Mouse (Mus musculus) adrenal gland, adult 2 months (tissue): ENCODE data around the gene Ddx10. TPM values are rescaled to one million over a fixed set of nuclear protein-coding genes. Genes with fewer than 3 reads are reported as not detected.
"Not testable (repeated sequence)": the region's sequence is repeated elsewhere in the genome, so short reads cannot be mapped to it uniquely, and the experiment has no call there.

Experiments
- DNase-seq: peaks from one replicate; pipeline ENCODE4 v3.0.0; 2021
- polyA plus RNA-seq: library from polyadenylated mRNA; depleted of rRNA; stranded (reverse); fragments of >200 nt; gene quantifications from 2 replicates; pipeline ENCODE4 v1.2.3, GENCODE M21; 2012
- total RNA-seq, 2 experiments: library from RNA; stranded (reverse); gene quantifications; 2 replicates each; pipeline ENCODE4 v1.2.3; 2021

Ddx10 gene
- total and polyA plus RNA-seq, 3 experiments: 0.18 to 19.7 (median 17.5) TPM

DNA sequence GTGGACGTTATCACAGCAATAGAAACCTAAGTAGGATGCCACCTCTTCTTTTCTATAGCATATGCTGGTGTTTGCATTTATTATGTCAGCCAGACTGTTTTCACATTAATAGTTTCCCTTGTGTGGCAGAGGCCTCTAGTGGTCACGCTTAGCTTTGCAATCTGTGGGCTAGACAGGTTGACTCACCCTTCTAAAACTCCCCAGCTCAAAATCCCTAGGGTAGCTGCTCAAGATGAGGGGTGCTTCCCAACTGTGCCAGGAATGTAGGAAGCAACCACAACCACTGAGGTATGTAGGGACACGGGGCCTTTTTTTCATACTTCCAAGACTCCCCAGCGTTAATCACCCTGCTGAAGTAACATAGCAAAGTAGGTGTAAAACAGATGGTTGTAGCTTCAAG lies 103.6 kb downstream of the Ddx10 start:
- peak; percentile 52 for DNase-seq

DNA sequence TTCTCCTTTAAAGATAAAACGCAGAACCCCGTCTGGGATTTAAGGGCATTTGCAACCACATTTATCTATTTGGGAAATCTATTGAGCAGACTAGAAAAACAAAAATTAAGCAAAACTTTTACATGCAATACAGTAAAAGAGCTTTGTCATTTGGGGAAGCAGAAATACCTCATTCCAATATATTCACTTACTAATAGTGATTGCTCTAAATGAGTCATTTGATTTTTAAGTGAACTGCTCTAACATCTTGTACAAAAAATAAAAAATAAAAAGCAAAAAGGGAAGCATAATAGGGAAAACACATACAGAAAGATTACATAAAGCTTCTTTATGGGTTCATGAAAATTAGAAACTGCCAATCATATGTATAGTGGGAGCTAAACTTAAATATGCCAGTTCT lies 104.3 kb downstream of the Ddx10 start:
- no peak for DNase-seq

DNA sequence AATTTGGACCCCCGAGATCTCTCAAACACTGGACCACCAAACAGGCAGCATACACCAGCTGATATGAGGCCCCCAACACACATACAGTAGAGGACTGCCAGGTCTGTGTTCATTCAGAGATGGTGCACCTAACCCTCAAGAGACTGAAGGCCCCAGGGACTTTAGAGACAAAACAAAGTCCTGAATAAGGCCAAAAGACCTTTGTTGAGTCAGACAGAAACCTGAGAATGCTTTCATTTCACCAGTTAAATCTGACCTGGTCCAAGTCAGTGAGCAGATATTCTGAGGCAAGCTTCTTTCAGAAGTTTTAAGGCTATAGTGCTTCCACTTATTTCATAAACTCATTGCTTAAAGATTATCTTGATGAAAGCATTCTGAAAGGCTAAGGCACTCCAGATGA lies 105.4 kb downstream of the Ddx10 start:
- DNase-seq: not testable (repeated sequence)

DNA sequence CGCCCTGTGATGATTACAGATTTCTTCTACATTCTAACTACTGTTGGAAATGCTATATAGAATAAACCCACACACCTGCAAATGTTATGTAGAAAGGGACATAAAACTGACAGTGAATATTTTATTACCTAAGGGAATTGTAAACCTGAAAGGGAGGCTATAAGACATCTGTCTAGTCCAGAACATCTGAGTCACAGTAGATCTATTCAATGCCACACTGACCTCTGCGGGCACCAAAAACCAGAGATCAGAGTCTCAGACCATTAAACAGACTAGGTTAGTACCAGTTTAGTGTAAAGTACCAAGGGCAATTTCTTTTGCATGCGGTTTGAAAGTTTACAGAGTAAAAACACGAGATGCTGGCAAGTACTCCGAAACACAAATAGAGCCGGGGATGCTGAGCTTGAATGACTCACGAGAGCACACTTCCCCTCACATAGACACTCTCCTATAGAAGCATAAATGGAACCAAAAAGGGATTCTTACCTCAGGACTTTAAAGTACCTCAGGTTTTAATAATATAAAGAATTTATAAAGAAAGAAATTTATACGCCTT lies 107.2 kb downstream of the Ddx10 start:
- DNase-seq: no peak

DNA sequence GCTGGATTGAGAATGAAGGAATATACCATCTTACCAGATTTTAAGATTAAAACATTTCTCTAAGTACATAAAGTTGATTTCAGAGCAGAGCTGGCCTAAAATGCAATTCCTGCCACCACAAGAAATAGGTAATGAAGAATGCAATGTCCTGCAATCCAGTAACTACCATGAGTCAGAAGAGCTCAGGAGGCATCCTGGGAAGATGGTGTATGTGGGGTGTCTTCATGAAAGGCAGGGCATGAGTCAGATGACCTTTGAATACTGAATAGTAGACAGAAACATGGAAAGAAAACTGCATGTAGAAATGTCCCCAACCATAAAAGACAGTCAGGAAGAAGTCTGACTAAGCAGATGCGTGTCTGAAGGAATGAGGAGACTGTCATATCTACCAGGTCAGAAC lies 115.0 kb downstream of the Ddx10 start:
- peak; percentile 23 for DNase-seq

DNA sequence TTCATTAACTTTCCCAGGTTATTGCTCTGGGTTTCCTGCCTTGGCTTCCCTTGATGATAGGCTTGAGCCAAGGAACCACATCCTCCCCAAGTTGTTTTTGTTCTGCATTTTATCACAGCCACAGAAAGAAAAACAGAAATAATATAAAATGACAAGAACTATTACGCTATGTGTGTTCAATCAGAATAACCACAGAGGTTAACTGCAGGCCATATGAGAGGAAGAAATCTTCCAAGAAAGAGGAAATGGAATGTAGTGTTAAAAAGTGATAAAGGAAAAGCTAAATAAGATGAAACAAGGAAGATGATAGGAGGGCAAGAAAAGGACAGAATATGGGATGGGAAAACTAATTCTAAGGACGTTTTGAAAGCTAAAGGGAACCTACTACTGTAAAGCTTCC lies 117.4 kb downstream of the Ddx10 start:
- no peak for DNase-seq

DNA sequence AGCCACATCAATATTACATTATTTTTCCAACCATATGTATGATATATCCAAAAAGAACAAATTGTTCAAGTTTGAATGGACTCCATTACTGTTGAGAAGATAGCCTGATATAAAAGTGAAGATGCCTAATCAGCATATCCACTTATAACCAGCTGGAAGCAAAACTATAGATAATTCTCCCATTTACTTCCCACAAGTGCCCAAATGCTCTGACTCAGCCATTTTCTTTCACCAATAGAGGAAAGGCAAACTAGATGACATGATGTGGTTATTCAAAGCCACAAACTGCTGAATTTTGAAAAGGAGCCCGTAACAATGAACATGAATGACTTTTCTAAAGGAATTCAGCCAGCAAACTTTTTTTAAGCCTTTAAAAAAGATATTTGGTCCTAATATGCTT lies 146.8 kb downstream of the Ddx10 start:
- DNase-seq: no peak

DNA sequence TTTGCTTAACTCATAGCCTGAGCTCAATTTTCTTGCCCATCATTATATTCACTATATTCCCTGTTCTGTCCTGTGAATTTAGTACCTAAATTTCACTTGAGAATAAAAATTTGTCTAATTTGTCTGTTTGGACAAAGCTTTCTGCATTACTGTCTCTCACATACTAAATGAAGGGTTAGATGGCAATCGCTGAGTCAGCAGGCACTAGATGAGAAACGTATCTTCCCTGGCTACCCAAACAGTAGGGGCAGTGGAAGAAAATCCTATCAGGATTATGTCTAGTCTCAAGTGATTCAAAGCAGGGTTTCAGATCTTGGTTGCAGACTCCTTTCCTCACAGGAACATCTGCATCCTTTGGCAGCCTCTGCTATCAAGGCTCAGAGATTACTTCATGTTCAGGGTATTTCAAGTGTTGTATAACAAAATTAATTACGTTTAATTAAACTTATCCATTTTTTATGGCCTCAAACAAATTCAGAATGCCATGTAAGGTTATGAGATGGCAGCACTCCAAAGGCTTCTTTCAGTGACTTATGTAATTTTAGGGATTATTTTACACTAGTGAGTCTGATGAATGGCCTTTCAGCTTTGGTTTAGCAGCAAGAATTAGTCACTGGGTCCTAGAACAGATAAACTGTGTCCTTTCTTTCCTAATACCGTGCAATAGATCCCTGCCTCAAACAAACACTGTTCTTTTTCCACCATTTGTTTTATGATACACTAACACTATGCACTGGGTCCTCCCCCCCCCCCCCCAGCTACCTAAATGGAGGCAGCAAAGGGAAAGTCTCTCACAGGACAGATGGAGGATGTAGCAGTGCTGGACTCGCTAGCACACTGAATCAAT lies 152.3 kb downstream of the Ddx10 start:
- no peak for DNase-seq

DNA sequence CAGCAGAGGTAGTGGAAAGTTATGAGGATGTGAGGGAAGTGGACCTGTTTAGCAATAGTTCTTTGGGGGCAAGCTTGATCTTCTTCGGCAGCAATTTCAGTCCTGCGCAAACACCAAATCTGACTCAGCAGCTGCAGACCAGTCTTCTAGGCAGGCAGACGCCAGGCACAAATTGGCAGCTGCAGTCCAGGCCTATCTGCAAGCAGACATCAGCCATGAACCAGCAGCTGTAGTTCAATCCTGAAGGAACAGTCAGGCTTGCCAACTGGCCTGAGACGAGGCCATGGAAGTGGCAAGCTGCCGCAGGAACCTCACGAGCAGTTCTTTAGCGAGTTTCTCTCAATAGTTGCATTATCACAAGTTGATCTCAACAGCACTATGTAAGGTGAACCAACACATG lies 153.3 kb downstream of the Ddx10 start:
- DNase-seq: peak; percentile 50

DNA sequence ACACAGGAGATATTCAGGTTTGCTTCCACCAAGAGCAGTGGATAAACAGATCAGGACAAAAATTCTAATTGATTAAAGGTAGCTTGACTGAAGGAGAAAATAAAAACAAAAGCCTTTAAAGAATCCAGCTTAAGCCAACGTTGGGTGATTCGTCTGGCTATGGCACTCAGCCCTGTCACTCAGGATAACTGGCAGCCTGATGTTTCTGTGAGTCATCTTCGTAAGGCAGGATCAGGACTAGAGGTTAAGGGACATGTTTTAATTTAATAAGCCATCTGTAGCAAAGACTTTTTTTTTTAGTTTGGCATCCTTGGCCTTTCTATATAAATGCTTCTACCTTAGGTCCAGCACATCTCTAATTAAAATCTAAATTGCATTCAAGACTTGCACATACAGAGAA lies 170.2 kb downstream of the Ddx10 start:
- peak; percentile 15 for DNase-seq

DNA sequence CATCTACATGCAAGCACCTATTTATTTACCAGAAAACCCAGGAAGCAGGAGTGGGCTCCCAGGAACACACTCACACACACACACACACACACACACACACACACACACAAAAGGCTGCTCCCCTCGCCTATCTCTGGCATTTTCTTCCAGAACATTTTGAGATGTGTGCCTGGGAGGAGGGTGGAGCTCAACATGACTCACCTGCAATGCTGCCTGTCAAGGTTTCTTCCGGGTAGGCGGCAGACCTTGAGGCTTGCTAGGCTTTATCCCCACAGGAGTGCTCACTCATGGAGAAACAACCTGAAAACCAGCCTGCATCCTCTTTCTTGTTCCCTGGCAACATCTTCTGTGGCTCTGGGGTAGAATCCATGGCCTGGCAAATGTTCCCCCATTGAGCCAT lies 171.9 kb downstream of the Ddx10 start:
- peak; percentile 27 for DNase-seq

DNA sequence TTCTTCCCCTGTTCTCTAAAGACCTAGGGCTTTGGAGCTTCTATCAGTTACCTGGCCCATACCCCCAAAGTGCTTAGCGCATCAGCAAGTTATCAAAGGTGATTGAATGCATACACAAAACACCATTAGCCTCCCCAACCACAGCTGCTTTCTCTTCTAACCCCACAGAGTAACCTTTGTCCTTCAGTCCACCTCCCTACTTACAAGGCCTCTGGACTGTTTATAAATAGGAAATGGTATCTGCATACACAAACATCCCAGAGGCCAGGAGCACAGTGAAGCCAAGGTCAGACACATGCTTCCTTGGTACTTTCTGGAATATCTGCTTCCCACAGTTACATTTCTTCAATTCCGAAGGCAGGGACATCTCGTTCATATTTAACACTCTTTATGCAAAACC lies 173.4 kb downstream of the Ddx10 start:
- DNase-seq: no peak

DNA sequence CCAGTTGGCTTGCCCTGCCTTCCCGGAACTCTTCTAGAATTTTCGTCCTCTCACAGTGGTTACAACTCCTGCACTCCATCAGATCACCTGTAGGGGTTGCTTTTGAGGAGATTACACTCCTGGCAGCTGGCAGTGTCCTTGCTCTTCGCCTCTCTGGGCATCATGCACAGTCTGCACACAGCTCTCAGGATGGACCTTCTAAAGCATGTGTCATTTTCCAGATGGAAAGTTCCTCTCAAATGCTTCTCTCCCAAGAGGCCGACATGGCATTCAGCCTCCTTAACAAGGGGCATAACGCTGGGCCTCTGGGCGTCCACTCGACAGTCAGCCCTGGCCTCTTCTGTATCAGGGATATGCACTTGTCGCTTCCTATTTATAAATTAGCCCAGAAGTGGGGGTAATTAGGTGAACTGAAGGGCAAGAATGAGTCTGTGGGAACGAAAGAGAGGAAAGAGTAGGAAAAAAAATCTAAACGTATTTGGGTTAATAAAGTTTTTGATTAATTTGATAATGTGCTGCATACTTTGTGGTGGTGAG lies 174.2 kb downstream of the Ddx10 start:
- DNase-seq: no peak

DNA sequence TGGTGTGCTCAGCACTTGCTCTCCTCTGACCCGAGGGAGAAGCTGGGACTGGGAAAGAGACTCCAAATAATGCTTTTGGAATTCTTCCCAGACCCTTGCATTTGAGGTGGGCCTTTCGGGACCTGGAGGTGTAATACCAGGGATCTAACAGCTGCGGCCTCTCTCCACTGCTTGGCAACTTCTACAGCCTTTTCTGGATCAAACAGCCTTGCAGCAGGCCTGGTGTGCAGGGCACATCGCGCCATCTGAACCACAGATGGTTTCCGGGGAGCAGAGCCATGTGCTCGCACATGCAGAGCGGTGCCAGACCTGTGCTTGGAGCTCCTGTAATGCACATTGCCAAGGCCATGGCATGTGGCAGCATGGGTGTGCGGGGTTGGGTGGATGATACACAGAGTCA lies 175.8 kb downstream of the Ddx10 start:
- DNase-seq: no peak

DNA sequence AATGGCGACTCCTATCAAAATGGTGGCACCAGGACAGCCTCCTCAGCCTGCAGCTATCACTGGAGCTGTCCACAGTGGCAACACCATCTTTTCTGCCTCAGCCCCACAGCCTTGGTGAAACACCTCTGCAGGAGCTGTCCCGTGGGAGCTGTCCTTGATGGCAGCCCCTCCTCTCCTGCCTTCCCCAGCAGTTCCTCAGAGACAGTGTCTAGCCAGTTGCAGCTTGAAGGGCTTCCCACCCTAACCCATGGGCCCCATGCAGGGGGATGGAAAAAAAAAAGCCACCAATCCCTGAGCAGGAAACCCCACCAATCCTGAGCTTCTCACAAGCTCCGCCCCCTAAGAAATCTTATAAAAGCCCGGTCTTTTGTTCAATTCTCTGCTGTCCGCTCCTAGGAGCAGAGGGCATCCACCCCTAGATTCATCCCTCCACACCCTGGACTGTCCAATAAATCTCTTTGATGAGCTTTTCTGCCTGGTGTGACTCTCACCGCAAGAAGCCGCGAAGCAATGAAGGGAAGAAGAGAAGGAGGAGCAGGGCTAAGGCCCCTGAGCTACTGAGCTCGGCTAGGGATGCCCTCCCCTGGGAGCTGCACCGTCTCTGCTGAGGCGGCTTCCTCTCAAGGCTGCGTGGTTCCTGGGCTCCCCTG lies 176.9 kb downstream of the Ddx10 start:
- no peak for DNase-seq

DNA sequence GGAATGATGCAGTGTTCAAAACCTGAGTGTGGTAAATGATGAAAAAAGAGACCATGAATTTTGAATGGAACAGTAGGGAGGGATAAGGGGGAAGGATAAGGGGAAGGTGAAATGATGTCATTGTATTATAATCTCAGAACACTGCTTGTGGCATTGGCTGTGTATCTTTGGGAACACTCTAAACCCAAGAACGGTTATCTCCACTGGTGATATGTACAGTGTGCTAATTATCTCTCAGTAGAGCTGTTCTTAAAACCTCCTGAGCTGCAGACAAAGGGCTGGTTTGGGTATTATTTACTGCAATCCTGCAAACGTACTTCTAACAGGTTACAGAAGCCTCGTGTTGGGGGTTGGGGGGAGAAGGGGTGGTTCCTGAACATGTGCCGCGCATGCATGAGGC lies 179.7 kb downstream of the Ddx10 start:
- no peak for DNase-seq

DNA sequence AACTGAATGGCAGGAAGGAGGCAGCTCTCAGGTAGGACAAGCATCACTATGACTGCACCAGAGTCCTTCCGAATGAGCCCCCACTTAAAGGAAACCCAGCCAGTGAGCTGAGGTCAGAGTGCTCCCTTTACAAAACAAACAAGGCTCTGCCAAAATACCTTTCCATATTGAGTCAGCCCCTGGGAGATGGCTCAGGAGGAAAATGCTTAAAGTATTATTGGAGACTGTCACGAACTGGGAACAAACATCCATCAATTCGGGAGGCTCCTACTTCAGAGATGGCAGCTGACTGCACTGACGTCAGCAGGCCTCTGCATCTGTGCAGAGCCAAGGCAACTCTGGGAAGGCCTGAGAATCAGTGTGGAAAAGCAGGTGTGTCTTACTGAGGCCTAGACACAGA lies 181.4 kb downstream of the Ddx10 start:
- DNase-seq: no peak

DNA sequence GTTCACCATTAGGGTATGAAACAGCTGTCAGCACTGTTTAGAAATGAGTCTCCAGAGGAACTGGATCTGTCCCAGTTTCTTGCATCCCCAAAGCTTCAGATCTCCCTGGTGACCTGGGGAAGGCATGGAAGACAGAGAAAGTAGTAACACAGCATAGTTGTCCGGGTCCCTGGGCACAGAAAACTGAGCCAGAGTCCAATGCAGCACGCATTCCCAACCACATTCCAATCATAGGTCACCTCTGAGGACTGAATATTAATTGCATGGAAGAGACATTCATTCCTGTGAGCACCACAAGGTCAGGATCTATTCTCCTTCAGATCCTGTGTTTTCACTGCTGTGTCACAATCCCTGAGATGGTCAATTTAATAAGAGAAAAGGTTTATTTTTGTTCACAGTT lies 182.8 kb downstream of the Ddx10 start:
- DNase-seq: no peak

DNA sequence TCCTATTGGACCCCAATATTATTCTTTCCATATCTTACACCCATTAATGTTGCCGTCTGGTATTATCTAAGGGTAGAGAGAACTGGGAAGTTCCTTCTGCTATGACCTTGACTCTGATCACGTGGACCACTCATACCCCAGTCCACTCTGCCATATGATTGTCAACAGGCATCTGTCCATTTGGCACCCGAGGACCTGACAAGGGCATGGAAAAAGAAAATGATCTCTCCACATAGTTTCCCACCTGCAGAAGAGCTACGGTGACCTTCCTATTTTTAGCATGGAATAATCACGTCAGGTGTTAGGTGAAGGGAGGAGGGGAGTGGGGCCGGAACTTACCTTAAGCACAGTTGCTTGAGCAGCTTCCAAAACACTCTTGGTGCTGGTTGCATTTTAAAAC lies 183.3 kb downstream of the Ddx10 start:
- no peak for DNase-seq

DNA sequence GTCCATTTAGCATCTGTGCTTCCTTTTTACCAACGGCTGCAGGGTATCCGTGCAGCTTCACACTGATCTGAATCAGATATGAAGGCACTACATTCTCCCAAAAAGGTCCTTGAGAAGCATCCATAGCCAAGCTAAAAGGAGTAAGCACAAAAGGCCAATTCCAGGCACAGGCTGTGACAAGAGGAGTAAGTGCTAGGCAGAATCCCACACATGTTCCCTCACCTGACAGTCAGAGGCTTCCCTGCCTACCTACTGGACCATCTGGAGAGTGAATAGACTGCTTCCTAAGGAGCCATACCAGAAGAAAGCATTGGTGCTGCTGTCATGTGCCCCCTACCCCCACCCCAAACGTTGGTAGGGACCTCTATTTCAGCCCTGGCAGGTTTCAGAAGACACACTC lies 192.5 kb downstream of the Ddx10 start:
- no peak for DNase-seq
